Mouse (Mus musculus): ENCODE measurements around the gene Igfbp4.

The Igfbp4 gene

DNA sequence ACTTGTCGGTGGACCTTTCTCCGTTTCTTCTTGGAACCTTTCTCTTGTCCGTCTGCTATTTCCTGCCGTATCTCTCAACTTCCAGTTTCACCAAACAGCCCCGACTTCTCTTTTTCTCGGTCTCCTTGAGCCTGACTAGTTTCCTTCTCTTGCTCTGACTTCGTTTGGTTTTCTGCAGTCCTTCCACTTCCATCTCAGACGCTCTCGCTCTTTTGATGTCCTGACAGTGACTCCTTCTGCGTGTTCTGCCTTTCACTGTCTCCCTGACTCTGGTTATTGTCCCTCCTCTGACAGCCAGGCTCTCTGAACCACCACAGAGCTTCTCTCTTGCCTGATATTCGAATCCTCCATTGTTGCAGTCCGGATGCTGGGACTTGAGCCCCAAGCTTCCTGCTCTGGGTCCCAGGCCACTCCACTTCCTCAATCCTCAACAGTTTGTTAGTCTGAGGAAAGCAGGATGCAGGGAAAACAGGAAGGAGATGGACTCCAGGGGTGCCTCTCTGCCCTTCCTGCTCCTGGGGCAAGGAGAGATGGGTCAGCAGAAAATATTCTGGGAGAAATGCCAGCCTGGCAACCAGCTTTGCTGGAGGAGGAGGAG, 1.9 kb downstream of the Igfbp4 start:
- DNase-seq, result peak; percentile 83 to 90

DNA sequence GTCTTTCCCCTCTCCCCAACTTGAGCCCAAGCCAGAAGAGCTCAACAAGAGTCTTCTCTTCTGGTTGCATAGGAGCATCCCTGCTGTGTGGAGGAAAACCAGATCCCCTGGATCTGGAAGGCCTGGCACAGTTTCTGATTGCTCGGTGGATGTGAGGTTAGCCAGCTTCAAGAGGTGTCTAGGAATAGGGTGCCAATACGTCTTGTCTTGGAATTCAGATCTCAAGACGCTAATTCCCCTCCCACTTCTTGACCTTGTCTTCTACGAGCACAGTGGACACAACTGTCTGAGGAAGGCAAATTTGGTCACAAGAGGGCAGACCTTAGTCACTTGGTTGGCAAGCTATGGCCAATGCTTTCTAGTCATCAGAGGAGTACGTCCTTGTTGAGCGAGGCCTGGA, 2.6 kb downstream of the Igfbp4 start:
- DNase-seq, result peak in 1 of 2 experiments; percentile 37

DNA sequence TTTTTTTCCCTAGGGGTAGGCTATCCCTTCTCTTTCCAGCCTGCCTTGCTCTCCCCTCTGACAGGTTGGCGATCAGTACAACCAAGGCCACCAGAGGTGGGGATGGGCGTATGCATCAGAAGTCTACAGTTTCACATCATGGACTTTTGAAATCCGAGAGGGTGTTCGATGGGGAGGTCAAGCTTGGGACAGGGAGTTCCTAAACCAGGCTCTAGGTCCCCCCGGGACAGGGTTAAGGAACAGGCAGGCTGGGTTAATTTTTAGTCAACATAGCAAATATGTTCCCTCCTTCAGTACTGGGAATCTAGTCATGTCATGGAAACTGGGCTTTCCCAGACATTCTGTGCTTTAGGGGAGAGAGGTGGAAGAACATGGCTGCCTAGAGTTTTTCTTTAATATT, 3.3 kb downstream of the Igfbp4 start:
- DNase-seq, result peak; percentile 82 to 85

DNA sequence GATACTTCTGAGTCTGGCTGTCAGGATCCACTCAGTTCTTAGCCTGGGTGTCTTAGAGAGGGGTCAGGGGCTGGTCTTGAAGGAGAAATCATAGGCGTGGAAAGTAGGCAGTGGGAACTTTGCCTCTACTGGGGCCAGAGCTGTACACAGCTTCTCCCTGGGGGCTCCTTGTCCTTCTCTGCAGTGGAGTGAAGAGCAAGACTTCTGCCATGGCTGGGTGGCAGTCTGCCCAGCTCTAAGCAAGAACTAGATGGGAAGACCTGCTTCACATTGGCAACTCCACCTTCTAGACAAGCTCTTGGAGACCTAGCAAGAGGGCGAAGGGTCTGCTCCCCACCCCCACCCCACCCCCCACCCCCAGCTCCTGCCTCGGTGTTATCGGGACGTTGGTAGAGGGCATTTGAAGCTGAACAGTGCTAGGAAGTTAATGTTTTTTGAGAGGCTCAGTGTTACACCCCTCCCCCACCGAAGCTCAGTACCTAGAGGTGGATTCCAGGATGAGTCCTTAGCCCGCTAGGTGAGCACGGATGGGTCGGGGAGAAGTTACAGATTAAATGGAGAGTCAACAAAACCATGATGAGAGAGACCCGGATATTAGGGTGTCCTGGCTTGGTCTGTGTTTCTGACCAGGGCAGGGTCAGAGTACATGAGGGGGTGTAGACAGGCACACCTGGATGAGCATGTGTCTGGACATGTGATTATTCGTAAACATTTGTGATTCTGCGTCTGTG, 4.3 kb downstream of the Igfbp4 start:
- DNase-seq, result peak; percentile 87 to 92

DNA sequence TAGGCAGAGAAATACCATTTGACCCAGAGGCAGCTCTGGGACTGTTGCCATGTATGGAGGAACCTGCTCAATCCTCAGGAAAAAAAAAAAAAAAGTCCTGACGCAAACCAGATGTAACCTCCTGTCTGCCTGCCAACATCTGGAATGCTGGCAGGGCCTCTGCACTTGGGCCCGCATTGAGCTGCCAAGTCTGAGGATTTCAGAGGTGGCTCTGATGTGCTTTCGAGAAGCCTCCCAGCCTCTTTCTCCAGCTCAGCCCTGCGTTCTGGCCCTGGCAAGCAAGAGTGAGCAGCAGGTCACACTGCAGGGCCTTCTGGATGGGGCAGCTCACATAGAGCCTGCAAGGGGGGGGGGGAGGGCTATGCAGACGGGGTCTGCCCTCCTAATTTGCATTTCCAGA, 6.1 kb downstream of the Igfbp4 start:
- DNase-seq, result peak; percentile 74 to 77

DNA sequence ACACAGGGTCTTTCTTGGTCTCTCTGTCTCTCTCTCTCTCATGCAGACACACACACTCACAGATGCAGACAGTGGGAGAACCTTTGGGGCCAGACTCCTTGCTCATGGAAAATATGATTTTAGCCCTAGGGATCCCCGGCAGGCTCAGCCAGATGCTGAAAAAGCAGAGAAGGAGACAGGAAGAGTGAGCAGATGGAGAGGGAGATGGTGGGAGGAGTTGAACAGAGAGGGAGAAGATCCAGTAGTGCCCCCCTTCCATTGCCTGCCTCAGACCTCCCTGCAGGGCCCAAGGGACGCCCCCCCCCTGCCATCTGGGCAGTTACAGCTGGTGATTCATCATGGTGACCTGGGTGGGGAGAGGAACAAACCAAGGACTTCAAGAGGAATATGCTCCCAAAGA, 6.6 kb downstream of the Igfbp4 start:
- DNase-seq, result no peak

DNA sequence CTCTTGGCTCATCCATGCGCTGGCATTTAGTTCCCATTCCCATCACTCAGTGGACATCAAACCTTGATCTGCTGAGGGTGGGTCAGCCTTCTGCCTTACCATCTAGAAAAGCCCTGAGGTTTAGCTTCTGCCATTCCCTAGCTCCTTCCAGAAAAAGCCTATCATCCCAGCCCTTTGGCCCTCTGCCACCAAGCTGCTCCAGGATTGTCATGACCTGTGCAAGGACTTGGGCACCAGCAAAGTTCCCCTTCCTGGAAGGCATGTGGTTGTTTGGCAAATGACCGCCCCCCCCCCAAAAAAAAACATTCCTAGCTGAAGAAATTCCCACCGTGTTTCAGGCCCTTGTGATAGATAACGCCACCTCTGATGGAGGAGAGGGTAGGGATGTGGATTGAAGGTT, 14.1 kb downstream of the Igfbp4 start:
- peak in 1 of 2 experiments; percentile 38 for DNase-seq

DNA sequence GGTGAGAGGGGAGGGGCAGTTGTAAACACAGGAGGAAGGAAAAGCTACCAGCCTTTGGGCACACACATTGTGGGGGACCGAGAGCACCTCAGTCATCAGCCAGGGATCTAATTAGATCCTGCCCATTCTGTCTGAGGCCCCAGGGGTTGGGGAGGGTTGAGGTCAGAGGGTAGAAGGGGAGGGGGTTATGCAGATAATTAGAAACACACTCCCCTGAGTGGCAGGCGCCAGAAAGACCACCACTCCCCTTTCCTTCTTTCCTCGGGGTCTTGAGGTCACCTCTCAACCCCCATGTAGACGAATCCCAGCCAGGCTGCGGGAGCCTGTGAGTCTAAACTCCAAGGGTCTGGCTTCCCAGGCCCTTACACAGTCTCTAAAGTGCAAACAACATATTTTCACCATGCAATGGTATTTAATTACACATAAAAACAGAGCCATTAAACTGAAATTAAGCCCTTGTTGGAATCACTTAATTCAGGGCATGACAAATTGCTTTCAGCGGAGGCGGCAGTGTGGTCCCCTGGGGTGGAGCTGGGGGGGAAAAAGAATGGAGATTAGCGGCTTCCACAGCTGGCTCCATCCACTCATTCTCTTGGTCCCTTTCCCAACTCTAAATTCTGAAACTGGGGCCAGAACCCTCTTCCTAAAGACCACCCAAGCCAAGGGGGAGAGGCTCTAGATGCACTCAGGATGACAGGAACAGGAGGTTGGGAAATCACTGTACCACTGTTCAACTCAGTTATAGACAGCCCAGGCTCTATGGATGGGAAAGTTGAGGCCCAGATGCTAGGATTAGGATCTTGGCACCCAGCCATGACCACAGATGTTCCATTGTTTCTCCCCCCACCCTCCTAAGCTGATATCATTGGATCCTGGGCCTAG, 14.8 kb downstream of the Igfbp4 start:
- DNase-seq, result no peak

DNA sequence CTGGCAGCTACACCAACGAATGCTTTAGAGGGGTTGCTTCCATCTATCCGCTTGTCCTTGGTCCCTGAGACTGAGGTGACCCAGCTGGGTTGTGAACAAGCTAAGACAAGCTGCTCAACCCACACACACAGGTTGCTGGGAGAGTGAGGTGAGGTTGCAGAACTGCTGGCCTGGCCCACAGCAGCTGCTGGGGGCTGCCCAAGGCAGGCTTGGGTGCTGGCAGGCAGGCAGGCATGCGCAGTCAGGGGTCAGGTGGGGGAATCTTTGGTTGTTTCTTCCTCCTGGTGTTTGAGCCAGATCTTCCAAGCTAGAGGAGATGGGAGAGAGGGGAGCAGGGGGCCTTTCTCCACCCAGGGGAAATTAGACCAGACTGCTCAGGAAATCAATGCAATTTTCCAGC, 19.4 kb downstream of the Igfbp4 start:
- no peak for DNase-seq

DNA sequence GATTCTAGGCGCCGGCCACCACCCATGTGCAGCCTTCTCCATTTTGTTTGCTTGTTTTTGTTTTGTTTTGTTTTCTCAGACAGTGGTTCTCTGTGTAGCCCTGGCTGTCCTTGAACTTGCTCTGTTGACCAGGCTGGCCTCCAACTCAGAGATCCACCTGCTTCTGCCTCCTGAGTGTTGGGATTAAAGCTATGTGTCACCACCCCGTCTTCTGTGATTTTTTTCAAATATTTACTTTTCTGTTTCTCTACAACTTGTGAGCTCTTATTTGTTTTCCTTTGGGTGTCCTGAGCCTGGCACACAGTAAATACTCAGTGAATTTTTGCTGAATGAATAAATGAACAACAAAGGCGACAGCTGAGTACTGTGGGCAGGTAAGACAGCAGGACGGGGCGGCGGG, 21.6 kb downstream of the Igfbp4 start:
- no peak for DNase-seq

DNA sequence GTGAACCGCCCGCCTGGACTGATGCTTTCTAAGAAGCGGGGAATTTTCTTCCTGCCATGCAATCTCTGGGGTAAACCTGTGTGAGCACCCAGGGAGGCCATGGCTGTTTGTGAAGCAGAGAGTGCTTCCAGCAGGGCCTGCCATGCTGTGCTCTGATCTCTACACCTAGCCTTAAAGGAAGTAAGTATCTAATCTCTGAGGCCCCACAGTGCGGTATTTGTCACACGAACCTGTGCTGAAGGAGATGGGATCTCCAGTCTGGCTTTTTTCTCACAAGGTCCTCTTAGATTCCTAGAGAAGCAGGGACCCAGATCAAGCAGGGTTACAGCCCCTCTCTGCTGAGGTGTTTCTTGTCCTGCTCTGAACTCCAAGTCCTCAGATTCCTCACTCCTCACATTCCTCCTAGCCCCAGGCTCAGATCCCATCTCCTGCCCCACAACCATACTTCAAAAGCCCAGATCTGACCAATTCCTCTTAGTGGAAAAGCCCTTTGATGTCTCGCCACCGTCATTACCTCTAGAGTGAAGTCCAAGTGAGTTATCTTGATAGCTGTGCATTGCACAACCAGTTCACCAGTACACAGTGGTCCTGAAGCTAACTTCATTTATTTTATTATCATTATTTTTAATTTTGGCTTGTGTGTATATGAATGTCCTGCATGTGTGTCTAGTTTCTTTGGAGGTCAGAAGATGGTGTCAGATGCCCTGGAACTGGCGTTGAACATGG, 22.5 kb downstream of the Igfbp4 start:
- no peak for DNase-seq

DNA sequence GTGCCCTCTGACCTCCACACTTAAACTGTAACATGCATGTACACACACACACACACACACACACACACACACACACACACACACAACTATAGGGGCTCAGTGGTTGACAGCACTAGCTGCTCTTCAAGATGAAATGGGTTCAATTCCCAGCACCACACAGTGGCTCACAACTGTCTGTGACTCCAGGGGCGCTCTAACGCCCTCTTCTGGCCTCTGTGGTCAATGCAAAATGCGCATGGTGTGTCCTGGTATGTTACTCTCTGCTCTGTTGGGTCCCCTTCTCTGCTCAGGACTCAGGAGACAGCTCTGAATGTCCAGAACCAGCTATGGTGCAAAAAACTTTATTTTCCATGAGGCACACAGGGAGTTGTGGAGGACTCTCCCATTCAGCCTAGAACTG, 24.3 kb downstream of the Igfbp4 start:
- no peak for DNase-seq

DNA sequence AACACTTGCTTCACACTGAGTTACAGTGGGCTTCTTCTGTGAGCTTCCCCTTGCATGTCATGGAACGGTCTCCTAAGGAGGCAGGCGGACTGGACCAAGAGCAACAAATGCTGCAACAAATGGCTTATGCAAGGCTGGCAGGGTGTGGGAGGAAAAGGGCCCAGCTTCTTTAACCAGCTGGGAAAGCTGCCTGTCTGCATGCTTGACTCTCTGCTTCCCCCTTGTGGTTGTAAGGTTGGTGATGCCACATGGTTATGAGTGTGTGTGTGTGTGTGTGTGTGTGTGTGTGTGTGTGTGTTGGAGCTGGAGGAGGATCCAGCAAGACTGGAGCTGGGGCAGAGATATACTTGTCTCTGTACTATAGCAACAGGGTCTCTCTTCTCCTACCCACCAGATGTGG, 24.9 kb downstream of the Igfbp4 start:
- peak; percentile 82 to 85 for DNase-seq

DNA sequence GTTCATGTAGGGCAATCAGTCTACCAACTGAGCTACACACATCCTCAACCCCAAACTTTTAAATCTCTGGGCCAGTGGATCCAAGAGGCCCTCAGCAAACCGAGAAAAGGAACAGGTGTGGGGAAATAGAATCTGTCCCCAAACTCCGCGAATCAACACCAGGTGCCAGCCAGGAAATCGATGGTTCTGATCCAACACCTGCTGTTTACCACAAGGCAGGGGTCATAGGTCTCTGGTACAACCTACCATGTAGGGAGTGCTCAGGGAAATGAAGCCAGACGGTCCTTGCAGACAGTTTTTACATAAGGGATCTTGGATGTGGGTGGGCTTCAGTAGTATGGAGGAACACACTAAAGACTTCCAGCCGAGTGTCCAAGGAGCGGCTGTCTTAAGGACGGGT, 26.5 kb downstream of the Igfbp4 start:
- DNase-seq, result no peak

DNA sequence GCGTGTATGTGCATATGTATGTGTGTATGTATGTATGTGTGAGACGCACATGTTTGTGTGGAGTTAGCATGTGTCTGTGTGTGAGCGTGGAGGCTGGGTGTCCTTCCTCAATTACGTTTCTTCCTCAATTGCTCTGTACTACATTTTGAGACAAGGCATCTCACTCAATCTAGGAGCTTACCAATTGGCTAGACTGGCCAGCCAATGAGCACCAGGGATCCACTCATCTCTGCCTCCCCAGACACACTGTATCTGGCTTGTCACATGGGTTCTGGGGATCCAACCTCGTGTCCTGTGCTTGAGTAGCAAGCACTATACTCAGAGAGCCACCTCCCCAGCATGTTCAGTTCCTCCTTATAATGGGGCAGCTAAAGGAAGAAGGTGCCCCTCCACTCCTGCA, 27.4 kb downstream of the Igfbp4 start:
- no peak for DNase-seq

DNA sequence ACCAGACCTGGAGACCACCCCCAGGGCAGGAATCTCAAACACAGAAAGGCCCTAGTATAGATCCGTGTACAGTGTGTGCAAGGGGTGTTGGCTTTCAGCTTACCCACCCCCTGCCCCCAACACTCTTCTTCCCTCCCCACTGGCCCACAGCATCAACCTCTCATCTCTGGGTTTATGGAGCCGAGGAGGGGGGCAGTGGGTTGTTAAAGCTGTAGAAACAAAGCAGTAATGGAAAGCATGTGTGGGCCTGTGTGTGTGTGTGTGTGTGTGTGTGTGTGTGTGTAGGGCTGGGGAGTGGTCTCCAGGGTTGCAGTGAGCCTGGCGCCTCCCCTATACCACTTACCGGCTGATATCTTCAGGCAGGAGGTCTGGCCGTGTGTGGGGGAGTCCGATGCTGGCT, 30.8 kb downstream of the Igfbp4 start:
- no peak for DNase-seq

DNA sequence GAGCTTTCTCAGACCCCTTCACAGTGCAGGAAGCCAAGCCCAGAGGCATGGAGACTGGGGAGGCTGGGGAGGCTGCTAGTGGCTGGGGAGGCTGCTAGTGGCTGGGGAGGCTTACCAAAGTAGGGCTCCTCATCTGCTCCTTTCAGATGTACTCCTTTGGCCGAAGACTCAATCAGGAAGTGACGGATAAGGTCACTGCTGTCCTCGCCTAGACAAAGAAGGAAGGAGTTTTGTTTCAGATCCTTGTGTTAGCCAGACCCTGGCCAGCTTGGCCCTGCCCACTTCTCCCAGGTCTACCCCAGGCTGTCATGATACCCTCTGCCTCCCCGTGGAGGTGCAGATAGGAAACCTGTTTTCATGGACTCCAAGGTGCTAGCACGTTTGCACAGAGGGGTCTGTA, 32.7 kb downstream of the Igfbp4 start:
- DNase-seq, result no peak

DNA sequence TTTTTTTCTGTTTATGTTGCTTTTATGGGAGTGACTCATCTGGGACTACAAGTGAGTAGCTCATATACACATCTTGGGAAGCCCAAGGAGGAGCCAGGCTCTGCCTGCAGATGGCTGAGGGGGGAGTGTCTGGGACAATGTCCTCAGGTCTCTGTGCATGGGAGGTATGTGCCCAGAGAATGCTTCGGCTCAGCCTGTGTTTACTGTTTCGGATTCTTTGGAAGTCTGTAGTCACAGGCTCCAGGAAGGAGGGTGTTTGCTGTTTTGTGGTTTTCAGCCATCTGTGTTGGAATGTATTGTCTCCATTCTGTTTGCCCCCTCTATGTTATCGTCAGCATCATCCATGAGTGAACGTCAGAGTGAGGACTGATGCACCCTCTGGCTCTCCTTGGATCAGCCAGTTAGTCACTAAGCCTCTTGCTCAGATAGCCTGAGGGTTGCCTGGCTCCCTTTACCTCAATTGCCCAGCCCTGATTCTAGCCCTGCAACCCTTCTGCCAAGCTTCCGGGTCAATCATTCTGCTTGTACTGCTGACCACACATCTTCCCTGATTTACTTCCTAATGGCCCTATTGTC, 35.8 kb downstream of the Igfbp4 start:
- no peak for DNase-seq

DNA sequence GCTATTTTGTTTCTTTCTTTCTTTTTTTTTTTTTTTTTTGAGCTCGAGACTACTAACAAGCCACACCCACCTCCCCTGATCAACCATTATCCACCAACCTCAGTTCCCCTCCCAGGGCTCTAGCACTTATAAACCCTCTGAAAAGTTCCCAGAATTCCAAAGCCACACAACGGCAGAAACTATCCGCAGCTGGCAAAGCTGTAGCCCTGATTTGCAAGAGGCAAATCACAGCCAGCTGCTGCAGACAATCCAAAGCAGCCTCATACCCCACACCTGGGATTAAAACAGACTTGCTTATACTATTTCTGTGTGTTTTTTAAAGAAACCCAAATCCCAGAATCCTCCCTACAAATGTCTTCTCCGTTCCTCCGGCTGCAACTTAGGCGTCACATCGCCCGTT, 36.8 kb downstream of the Igfbp4 start:
- DNase-seq, result no peak

DNA sequence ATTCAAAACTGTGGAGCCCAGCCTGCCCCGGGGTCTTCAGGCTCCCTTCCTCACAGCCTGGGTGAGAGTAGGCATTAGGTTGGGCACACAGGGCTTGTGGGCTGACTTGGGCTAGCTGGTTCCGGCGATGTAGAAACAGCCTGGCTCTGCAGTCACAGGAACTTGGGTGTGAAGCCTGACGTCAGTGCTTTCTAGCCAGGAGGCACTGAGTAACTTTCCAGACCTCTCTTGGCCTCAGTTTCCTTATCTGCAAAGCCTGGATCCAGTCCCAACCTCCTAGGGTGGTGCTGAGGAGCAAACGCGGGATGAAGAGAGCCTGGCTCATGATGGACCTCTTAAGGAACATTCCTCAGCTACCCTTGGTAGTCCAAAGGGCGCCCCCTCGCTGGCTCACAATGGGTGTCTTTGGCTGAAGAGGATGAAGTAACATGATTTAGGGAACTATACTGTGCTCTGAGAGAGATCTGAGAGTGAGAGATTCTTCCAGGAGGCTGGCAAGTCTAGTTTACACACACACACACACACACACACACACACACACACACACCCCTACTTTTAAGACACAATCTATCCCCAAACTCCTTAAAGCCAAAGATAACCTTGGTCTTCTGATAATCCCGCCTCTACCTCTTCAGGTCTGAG, 40.0 kb downstream of the Igfbp4 start:
- no peak for DNase-seq

DNA sequence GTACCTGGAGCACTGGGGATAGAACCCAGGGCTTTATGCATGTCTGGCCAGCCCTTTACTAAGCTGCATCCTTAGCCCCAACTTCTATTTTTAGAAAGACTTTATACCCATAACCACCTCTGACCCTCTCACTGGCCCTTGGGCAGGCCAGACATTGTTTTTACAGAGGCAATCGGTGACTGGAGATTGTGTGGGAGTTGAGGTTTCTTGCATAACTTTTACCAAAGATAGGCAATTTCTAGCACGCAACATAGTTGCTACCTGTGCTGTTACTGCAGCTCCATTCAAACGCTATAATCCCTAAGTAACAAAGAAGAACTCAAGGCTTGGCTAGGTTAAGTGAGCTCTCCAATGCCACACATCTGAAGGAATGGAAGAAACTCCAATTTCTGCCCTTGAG, 40.5 kb downstream of the Igfbp4 start:
- DNase-seq, result no peak

DNA sequence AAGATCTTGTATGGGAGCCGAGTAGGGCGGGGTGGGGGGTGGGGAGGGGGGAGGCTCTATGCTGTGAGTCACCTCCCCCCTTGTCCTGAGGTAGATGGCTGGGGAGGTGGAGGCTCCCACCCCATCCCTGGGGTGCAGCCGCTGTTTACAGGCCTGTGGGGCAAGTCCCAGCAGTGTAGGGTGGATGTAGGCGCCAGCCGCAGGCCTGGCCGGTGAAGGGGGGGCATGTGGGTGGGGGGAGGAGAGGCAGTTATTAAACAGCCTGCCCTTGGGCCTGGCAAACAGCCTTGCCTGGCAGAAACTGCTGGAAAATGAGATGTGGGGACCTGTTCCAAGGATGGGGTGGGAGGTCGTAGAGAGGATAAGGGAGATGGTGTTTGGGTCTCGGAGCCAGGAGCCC, 41.1 kb downstream of the Igfbp4 start:
- DNase-seq, result no peak
